Mouse (Mus musculus) kidney, adult 11 months (tissue): Measurements from ENCODE around the gene Mbd6.
A peak's percentile ranks its signal among the peaks of the same experiment; 100 is the strongest.
"Not testable (repeated sequence)": the region's sequence is repeated elsewhere in the genome, so short reads cannot be mapped to it uniquely, and the experiment has no call there.

Source experiments
- DNase-seq: peaks from one replicate; pipeline ENCODE4 v3.0.0; 2022

Gene Mbd6

DNA sequence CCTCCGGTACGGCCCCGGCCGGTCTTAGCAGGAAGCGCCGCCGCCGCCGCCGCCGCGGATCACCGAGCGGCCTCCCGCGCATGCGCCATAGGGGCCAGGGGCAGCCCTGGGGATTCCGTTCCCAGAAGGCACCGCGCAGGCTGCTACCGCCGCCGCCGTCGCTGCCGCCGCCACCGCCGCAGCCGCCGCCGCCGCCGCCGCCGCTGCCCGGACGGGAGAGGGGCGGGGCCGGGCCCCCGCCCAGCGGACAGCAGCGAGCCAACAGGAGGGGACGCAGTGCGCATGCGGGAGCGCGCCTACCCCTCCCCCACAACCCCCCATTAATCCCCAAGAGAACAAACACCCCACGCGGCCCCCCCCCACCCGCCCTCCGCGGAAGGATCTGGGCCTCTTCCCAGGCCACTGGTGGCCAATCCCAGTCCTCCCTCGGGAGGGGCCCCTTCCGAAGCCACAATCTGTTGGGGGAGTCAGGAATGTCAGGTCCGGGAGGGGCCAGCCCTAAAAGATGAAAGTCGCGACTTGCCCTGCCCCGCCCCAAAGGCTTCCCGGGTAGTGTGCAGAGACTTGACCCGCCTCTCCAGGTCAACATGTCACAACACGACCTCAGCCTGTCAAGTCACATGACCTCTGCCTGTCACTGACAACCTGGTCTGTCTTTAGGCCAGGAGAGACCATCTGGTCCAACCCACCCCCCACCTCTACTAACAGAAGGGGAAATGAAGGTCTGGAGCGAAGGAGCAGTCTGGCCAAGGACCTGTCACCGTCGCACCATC lies at the start of gene Mbd6:
Mbd6 (minus strand) TSS at position 219 of the 773 bp plus-strand sequence.
- DNase-seq = peak; percentile 94

DNA sequence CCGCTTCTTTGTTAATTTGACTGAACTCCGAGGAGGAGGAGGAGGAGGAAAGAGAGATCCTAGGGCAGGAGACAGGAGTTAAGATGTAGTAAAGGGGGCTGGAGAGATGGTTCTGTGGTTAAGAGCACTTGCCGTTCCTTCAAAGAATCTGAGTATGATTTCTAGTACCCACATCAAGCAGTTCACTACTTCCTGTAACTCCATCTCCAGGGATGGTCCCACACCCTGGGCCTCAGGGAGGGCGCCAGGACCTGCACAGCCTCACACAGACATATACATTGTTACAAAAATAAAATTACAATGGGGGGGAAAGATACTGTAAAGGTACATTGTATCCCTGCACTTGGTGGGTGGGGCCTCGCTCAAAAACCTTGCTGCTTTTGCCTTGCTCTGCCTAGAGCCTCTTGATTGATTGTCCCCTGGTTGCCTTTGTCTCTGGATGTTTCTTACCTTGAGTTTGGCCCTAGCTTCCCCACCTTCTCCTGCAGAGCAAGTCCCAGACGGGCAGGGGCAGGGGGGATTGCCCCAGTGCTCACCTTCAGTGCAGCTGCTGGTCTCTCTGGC lies 48.8 kb upstream of the Mbd6 start:
- no peak for DNase-seq

DNA sequence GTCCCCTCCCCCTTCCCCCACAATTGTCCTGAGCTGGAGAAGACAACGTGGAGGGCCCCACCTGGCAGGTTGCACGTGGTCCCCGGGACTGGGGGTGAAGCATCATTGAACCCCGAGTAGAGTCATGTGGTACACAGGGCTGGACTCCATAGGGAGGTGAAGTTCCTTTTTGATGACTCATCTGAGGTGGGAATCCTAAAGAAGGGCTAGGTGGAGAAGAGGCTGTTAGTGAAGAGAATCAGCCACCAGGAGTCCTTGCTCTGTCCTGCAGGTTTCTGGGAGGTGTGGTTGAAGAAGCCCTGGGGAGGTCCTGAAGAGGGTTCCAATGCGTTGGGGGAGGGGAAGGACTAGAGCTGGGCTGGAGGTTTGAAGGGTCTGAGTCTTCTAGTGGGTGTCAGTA lies 48.1 kb upstream of the Mbd6 start:
- DNase-seq = no peak

DNA sequence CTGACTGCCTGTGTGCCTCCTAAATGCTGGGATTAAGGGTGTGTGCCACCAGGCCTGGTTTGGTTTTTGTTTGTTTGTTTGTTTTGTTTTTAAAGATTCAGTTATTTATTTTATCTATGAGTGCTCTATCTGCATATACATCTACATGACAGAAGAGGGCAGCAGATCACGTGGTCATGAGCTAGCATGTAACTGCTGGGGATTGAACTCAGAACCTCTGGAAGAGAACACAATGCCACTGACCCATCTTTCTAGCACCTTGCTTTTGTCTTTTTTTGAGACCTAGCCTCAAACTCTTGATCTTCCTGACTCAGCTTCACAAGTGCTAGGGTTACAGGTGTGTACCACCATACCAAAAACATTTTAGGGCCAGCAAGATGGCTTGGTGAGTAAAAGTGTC lies 46.5 kb upstream of the Mbd6 start:
- no peak for DNase-seq

DNA sequence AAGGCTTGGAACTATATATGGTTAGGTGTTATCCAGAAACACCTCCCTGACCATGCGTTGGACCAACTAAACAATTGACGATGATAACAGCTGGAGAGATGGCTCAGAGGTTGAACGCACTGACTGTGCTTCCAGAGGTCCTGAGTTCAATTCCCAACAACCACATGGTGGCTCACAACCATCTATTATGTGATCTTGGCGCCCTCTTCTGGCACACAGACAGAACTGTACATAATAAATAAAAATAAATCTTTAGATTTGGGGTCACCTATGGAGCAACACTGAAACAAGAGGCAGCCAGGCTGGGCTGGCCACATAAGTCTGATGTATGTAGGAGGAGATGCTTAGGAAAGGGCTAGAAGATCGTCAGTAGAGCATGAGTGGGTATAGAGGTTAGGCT lies 44.3 kb upstream of the Mbd6 start:
- DNase-seq = no peak

DNA sequence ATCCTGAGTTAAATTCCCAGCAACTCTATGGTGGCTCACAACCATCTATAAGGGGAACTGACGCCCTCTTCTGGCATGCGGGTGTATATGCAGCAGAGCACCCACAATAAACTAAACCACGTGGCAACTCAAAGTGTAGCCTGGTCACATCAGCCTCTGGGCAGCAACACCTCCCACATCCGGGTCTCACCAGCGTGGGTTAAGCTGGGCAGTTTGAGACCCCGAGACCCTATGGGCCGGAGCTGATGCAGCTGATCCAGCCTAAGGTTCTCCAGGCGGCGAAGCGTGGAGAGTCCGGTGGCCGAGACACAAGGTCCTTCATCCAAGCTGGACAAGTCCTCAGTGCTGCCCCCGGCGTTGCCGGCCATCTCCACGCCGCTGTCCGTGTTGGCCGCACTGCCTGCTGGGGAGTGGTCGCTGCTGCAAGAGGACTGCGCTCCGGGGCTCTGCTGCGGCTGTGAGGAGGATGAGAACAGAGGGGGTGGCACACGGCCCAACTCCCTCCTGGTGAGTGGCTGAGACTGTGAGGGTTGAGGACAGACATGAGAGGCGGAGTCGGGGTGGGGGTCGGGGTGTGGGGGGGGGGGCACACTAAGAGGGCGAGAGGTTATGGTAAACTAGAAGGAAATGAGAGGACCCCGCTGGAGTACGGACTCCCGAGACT lies 43.5 kb upstream of the Mbd6 start:
- DNase-seq = no peak

DNA sequence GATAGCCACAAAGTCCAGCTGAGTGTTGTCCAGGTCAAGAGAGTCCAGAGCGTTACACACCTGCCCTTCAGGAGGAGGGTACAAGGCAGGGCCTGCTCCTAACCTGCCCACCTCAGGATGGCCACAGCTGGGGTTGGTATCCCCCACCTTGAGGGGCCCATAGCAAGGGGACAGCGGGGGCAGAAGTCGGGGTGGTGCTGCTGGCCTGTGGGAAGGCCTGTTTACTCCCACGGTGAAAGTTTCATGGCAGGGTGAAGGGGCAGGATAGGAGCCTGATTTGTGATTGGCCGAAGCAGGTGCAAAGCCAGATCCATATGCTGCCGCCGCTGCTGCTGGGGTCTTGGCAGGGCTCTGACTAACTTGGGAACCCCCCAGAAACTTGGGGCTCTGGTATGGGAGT lies 41.4 kb upstream of the Mbd6 start:
- DNase-seq = no peak

DNA sequence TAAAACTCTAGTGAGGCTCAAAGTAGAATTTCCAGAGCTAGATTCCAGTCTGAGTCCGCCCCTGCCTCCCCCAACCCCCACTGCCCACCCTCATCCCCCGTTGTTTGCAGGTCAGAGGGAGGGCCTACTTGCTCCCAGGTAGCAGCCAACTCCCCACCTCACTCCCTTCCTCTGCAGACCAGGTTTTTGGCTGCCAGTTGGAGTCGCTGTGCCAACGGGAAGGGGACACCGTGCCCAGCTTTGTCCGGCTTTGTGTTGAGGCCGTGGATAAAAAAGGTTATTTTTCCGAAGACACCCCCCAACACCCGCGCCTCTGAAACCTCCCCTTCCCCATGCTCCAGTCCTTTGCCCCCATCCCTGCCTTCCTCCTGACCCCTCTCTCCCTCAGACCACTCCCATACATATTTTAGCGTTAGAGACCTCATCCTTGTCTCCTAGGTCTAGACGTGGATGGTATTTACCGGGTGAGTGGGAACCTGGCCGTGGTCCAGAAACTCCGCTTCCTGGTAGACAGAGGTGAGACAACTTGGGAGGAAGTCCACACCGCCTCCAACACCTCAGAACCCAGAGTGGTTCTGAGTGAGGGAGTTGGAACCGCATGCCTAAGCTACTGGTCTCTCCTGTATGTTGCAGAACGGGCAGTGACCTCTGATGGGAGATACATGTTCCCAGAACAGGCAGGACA lies 38.8 kb upstream of the Mbd6 start:
- DNase-seq = no peak

DNA sequence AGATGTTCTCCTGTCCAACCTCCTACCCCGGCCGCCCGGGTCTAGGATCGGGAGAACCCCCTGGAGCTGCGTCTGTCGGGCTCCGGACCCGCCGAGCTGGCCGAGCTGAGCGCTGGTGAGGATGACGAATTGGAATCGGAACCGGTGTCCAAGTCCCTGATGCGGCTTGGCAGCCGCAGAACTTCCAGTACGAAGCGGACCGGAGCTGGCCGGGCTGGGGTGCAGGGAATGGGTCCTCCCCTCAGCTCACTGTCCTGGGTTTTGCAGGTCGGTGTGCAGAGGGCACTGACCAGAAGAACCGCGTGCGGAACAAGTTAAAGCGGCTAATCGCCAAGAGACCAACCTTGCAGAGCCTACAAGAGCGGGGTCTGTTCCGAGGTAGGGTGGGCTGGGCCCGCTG lies 38.0 kb upstream of the Mbd6 start:
- DNase-seq = no peak

DNA sequence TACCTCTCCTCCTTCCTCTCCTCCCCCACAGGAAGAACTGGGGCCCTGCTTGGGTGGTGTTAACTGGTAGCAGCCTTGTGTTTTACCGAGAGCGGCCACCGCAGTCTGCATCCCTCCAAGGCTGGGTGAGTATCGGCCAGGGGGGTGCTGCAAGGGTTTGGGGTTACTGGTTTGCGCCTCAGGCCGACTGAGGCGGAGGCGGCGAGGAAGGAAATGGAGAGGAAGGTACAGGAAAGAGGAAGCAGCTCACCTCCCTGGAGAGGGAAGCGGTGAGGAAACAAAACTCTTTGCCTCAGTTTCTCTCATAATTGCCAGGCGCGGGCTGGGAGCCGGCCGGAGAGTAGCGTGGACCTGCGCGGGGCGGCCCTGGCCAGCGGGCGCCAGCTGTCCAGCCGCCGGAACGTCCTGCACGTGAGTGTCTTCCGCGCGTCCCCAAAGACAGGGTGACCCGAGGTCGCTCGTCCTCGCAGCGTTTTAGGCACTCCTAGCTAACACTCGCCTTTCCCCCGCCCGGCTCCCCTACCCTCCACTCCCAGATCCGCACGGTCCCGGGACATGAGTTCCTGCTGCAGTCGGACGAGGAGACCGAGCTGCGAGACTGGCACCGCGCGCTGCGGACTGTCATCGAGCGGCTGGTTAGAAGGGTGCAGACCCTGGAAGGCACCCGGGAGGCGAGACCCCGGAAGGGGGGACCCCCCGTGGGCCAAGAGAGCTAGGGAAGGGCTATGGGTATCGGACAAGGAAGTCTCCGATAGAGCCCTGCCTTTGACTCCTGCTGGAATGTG lies 37.4 kb upstream of the Mbd6 start:
- no peak for DNase-seq

DNA sequence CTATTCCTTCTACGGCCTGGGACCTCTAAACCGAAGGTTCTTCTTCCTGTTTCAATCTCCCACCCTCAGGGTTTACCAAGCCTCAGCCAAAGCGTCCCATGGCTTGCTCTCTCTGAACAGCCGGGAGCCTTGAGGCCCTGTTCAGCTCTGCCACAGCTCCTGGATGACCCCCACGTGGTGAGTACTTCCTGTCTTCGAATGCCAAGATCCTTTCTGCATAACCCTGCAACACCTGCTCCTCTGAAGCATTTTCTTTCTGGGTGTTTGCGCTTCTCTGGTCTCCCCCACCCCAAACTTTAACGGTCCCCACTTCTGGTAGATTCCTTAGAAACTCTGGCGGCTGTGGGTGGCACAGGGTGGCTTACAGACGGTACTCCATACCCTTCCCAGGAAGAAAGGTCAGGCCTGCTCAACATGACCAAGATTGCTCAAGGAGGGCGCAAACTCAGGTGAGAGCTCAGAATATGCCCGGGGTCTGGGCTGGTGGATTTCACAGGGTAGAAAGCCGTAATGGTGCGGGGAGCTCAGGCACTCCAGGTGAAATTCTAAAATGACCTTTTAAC lies 36.7 kb upstream of the Mbd6 start:
- DNase-seq = no peak

DNA sequence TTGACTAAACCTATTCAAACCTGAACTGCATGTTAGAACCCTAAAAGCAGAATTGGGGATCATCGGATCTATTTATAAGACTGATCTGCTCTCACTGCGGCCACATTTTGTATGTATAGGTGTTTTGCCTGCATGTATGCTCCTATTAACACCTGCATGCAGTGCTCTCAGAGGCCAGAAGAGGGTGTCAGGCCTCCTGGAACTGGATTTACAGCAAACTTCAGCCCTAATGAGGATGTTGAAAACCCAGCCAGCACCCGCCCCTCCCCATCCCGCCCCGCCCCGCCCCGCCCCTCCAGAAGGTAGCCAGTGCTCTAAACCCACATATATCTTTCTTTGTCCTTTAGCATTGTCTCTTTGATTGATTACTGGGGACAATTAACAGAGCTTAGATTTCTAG lies 35.7 kb upstream of the Mbd6 start:
- DNase-seq = peak; percentile 53

DNA sequence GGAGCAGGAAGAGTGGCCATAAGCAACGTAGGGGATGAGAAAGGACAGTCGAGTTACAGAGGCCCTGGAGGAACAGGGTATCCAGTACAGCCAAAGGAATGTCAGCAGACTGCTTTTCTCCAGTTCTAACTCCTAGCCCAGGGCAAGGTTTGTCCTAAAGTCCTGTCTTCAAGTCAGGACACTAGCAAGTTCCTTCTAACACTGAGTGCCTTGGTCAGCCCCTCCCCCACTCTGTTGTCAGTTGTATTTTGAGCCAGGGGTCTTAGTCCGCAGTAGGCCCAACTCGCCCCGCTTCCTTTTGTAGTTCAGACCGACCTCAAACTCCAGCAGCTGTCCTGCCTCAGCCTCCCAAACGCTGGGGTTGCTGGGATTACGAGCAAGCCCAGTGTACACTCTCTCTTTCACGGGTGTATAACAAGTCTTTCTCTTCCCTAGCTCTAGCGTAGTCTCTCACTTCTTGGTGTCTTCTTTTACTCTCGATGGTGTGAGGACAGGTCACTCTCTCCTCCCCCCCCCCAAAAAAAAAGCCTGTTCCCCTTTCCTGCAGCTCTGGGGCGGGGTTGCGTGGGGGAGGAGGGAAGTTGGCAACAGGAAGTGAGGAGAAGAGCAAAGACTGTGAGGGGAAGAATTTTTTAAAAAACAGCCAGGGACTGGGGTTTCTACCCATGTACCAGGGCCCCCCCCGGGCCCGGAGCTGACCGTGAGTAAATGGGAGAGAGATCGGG lies 34.5 kb upstream of the Mbd6 start:
- no peak for DNase-seq

DNA sequence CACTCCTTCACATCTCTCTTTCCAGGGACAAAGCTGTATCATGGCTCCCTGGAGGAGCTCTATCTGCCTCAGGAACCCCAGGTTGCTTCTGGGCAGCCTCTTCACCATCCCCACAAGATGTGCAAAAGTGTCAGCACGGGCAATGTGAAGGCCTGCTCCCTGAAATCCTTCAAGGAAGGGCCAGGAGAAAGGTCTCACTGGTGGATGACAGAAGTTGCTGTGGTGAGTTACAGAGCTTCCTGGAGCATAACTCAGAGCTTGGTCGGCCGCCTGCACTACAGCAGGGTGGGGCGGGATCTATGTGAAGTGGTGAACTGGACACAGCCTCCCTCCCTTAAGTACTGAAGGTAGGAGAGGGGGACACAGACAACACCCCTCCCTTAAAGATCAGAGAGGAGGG lies 33.9 kb upstream of the Mbd6 start:
- no peak for DNase-seq

DNA sequence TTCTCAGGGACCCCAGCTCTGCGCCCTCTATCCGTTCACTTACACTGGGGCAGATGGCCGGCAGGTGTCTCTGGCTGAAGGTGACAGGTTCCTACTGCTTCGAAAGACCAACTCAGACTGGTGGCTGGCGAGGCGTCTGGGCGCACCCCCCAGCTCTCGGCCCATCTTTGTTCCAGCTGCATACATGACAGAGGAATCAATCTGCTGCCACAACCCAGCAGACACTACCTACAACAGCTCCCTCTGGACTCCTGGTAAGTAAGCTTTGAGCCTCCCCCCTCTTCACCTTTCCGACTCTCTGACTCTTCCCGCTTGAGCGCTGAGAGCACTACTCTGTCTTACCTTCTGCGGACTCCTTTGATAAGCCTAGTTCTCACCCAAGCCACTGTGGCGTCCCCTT lies 33.4 kb upstream of the Mbd6 start:
- no peak for DNase-seq

DNA sequence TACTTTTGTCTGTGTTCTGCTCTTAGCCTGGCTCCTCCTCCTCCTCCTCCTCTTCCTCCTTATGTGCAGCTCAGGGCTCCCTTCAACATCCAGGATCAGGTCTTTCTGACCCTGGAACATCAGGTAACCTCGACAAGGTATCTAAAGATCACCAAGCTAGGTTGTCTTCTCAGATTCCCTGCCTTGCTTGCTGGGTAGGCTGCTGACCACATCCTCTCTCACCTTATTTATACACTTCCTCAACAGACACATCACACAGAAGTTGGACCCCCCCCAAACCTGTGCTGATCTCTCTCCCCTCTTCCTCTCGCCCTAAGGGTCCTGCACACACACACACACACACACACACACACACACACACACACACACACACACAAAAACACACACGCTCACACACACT lies 32.8 kb upstream of the Mbd6 start, which contains the start of gene Arhgap9:
Arhgap9 (plus strand) TSS at position 344 of the 400 bp plus-strand sequence.
- DNase-seq = no peak

DNA sequence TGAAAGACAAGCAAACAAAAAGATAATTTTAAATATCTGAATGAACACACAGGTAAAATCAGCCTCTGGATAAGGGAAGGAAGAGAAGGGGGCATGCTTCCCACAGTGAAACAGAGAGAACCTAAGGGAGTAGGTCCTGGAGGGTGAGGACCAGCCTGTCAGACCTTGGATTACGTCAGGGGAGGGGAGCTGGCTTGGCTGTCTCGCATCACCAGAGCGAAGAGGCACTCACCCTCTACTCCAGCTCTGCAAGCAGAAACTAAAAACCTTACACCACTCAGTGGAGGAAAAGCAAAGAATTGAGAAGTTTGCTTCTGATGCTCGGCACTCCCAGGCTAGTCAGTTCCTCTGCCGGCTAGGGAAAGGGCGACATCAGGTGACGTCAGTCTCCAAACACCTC lies 31.2 kb upstream of the Mbd6 start:
- no peak for DNase-seq

DNA sequence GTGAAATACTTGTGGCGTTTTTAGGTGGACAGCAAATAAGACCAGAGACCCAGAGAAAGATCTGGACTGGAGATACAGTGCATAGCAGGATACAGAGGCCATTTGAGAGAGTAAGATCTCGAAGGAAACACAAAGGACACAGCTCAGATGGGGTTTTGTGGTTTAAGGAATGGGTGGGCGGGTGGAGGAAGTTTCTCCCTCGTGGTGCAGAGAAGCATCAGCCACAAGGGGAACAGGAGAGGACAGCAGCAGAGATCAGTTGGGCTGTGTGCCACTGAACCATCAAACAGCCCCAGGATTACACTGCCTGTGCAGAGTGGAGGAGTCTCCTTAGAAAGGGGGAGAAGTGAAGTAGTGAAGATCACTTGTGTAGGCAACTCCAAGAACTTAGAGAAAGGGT lies 29.2 kb upstream of the Mbd6 start:
- no peak for DNase-seq

DNA sequence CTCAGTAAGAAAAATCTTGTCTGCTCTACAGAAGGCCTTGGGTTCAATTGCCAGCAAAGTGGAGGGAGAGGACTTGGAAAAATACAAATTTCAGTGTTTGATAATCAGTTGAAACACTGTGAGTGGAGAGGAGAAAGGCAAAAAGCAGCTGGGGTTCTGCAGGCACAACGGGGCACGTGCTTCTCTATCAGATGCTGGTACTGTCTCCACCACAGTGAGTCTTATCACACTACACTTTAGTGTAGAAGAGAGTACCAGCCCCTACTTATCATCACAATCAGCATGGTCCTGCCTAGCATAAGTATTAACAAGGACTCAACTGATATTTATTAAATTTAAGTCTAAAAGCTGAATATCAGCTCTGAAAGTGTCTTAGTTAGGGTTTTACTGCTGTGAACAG lies 28.5 kb upstream of the Mbd6 start:
- no peak for DNase-seq

DNA sequence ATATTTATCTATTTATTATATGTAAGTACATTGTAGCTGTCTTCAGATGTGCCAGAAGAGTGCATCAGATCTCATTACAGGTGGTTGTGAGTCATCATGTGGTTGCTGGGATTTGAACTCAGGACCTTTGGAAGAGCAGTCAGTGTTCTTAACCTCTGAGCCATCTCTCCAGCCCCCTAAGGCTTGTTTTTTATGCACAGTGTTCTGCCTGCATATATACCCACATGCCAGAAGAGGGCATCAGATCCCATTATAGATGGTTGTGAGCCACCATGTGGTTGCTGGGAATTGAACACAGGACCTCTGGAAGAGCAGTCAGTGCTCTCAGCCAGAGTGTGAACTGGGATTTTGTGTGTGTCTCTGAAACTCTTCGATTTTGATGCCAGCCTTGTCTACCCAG lies 26.1 kb upstream of the Mbd6 start:
- DNase-seq = not testable (repeated sequence)

DNA sequence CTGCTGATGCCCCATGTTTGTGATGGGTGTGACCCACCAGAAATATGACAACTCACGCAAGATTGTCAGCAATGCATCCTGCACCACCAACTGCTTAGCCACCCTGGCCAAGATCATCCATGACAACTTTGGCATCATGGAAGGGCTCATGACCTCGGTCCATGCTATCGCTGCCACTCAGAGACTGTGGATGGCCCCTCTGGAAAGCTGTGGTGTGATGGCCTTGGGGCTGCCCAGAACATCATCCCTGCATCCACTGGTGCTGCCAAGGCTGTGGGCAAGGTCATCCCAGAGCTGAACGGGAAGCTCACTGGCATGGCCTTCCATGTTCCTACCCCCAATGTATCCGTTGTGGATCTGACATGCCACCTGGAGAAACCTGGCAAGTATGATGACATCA lies 24.7 kb upstream of the Mbd6 start:
- not testable (repeated sequence) for DNase-seq

DNA sequence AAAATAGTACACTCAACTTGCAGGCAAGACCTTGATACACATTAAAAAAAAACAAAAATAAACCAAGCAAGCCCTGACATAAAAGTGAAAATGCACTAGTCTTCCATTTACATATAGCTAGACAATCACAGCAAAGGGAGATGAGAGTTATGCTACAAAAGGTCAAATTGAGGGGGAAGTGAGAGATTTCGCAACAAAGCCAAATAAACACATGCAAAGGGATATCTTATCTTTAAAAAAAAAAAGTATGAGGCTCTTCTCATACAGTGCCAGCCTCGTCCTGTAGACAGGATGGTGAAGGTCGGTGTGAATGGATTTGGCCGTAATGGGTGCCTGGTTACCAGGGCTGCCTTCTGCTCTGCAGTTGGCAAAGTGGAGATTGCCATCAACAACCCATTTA lies 24.0 kb upstream of the Mbd6 start:
- no peak for DNase-seq
